Mouse (Mus musculus) kidney, embryonic 15.5 days (tissue): ENCODE data around the gene B3galnt2. TPM values are rescaled to one million over a fixed set of nuclear protein-coding genes. Genes with fewer than 3 reads are reported as not detected.
"Not testable (repeated sequence)": the region's sequence is repeated elsewhere in the genome, so short reads cannot be mapped to it uniquely, and the experiment has no call there.

ENCODE experiments used
- ATAC-seq: fragments of 200-750 bp; cut with Nextera tagmentation; replicated peaks from 2 replicates; pipeline ENCODE4 v1.8.0; 2017; ENCODE audit warnings: moderate TSS enrichment; ENCODE audit not compliant: low FRiP score
- H3K27ac ChIP-seq: fragments of 300-500 bp; sonication (generic); 2 replicates; pipeline ENCODE4 v1.5.1; 2015; ENCODE audit warnings: mild to moderate bottlenecking, inconsistent platforms
- H3K27me3 ChIP-seq: fragments of 300-500 bp; sonication (generic); 2 replicates; pipeline ENCODE4 v1.6.1; 2015; ENCODE audit warnings: inconsistent platforms
- H3K36me3 ChIP-seq: fragments of 300-500 bp; sonication (generic); 2 replicates; pipeline ENCODE4 v1.6.1; 2015; ENCODE audit warnings: inconsistent platforms
- H3K4me1 ChIP-seq: fragments of 300-500 bp; sonication (generic); 2 replicates; pipeline ENCODE4 v1.6.1; 2015; ENCODE audit warnings: inconsistent platforms
- H3K4me2 ChIP-seq: fragments of 300-500 bp; sonication (generic); 2 replicates; pipeline ENCODE4 v1.6.1; 2015; ENCODE audit warnings: moderate library complexity, mild to moderate bottlenecking, inconsistent platforms
- H3K4me3 ChIP-seq: fragments of 300-500 bp; sonication (generic); replicated peaks from 2 replicates; pipeline ENCODE4 v1.5.1; 2015; ENCODE audit warnings: mild to moderate bottlenecking, inconsistent platforms
- H3K9ac ChIP-seq: fragments of 300-500 bp; sonication (generic); 2 replicates; pipeline ENCODE4 v1.6.1; 2015; ENCODE audit warnings: mild to moderate bottlenecking, inconsistent platforms
- H3K9me3 ChIP-seq: fragments of 300-500 bp; sonication (generic); replicated peaks from 2 replicates; pipeline ENCODE4 v1.6.1; 2016; ENCODE audit warnings: inconsistent platforms
- WGBS: fragments of 180-500 bp; shearing (Covaris S2); methylation state at CpG from one replicate; pipeline ENCODE4 v1.1.7; 2015; ENCODE audit warnings: mixed read lengths; 5-methylcytosine and 5-hydroxymethylcytosine counted together
- polyA plus RNA-seq: library from polyadenylated mRNA; unstranded; fragments of >200 nt; fragmentation: Nextera tagmentation; extraction: Ambion mirVana; gene quantifications from 2 replicates; pipeline ENCODE4 v1.2.1, GENCODE M21; 2015

Gene B3galnt2
- polyA plus RNA-seq, 1 experiment from 2014 or later: 39.6 TPM

DNA sequence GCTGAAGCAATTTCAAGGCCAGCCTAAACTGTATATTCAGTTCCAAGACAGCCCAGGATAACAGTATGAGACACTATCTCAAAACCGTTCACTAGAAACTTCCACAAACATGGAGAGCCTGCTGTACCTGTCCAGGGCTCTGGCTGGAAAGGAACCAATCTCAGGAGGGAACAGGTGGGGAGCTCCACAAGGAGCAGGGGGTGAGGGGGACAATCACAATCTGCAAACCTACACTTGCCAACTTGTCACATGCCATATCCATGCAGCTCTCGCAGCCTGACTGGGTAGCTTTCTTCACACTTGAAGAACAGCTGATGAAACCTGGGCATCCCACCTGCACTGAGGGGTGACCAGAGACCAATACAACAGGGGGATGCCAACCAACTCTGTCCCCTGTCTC, 59.7 kb downstream of the B3galnt2 start:
- ATAC-seq: no peak
- WGBS: 92% methylated on average over 2 of the region's 2 CpGs
- Histone ChIP-seq H3K4me1 (no peaks in the 10 kb centered on the region), H3K9ac (no peak overlapping the region), H3K27me3 (no peaks in the 10 kb centered on the region), H3K36me3 (peaks cover 78% of the 10 kb centered on the region), H3K4me3 (no peak overlapping the region), H3K27ac (no peak overlapping the region), H3K9me3 (no peaks in the 10 kb centered on the region), H3K4me2 (no peak overlapping the region)

DNA sequence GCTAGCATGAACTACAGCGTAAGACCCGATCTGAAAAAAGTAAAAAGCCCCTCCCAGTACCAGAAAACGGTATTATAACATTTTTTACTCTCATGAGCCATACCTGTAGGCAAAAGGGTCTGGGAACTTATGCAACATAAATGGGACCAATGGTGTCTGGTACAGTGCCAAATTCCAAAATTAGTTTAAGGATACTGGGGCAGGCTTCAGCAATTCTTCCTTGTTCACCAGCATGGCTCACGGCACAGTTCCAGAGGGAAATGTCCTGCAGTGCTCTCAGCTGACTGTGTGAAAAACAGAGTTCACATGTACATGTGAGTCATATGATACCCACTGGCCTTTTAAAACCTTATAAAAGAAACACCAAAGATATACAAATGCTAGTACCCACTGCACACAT, 60.3 kb downstream of the B3galnt2 start:
- Histone ChIP-seq H3K4me1 (no peaks in the 10 kb centered on the region), H3K27me3 (no peaks in the 10 kb centered on the region), H3K27ac (no peak overlapping the region), H3K4me3 (no peak overlapping the region), H3K9me3 (no peaks in the 10 kb centered on the region), H3K36me3 (peaks cover 79% of the 10 kb centered on the region), H3K9ac (no peak overlapping the region), H3K4me2 (no peak overlapping the region)
- ATAC-seq: no peak
- whole genome bisulfite sequencing: 89% methylated on average over 4 of the region's 4 CpGs

DNA sequence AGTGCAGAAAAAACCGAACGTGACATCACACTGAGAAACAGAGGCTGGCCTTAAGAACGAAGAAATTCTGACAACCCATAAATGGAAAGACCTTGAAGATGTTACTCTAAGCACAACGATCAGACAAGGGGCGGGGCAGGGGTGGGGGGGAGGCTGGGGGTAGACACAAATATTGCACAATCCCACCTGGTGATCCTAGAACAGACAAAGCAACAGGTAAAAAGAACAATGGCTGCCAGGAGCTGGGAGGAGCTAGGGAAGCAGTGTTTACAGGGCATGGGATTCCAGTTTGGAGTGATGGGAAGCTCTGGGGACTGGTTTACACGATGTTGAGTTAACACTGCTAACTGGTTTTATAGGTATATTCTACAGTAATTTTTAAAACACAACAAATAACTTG, 61.3 kb downstream of the B3galnt2 start:
- 92% methylated on average over 6 of the region's 6 CpGs for WGBS
- Histone ChIP-seq H3K27ac (no peak overlapping the region), H3K4me1 (no peaks in the 10 kb centered on the region)

DNA sequence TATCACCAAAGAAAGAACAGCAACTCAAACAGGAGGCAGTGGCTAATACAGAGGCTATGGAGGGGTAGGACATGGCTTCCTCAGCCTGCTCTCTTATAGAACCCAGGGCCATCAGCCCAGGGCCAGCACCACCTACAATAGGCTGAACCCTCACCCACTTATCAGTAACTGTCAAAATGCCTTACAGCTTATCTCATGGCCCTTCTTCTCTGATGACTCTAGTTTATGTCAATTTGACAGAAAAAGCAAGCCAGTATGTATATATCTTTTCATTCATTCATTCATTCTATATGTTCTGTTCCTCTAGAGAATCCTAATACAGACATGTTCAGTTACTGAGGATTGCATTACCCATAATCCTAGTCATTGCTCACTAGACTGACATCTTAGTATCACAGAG, 64.0 kb downstream of the B3galnt2 start:
- H3K36me3 ChIP-seq: peaks cover 51% of the 10 kb centered on the region
- H3K4me1 ChIP-seq: no peaks in the 10 kb centered on the region
- H3K4me3 ChIP-seq: no peak overlapping the region
- no peak overlapping the region for H3K27ac ChIP-seq
- no peak overlapping the region for H3K4me2 ChIP-seq
- ATAC-seq: no peak
- H3K9ac ChIP-seq: no peak overlapping the region
- H3K27me3 ChIP-seq: no peaks in the 10 kb centered on the region
- H3K9me3 ChIP-seq: no peaks in the 10 kb centered on the region

More for the DNA sequence above, 61.3 kb downstream of the B3galnt2 start:
- no peak for ATAC-seq
- Histone ChIP-seq H3K9ac (no peak overlapping the region), H3K27me3 (no peaks in the 10 kb centered on the region), H3K4me3 (no peak overlapping the region), H3K9me3 (no peaks in the 10 kb centered on the region), H3K4me2 (no peak overlapping the region), H3K36me3 (peaks cover 73% of the 10 kb centered on the region)

DNA sequence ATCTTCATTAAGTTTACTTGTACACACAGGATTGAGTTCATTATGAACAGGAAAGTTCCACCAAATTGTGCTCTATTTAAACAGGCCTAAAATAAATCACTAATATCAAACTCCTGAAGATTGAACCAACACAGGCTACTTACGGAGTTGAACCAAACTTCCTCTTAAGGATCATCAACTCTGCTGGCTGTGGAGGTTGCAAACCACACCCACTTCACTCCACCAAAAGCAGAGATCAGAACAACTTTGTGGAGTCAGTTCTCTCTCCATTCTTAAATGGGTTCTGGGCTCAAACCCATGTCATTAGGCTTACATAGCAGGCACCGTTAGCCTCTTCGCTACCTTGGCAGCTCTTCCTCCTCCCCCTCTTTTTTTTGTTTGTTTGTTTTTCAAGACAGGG, 64.6 kb downstream of the B3galnt2 start:
- Histone ChIP-seq H3K9ac (no peak overlapping the region), H3K4me1 (no peaks in the 10 kb centered on the region), H3K27ac (no peak overlapping the region), H3K36me3 (peaks cover 45% of the 10 kb centered on the region), H3K4me2 (no peak overlapping the region), H3K9me3 (no peaks in the 10 kb centered on the region), H3K27me3 (no peaks in the 10 kb centered on the region), H3K4me3 (no peak overlapping the region)
- 87% methylated on average over 3 of the region's 3 CpGs for WGBS
- no peak for ATAC-seq

DNA sequence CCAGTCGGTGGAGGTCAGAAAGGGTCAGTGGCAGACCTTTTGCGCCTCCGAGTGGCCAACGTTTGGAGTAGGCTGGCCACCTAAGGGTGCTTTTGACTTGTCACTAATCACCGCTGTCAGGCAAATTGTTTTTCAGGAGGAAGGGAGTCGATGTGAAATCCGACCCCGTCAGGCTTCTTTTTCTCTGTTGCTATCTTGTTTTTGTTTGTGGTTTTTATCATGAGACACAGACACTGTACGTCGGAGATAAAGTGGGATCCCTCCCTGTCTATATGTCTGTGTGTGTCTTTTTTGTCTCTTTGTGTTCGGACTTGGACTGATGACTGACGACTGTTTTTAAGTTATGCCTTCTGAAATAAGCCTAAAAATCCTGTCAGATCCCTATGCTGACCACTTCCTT, 67.1 kb downstream of the B3galnt2 start:
- not testable (repeated sequence) for H3K27ac ChIP-seq, H3K4me1 ChIP-seq, H3K4me2 ChIP-seq, H3K9me3 ChIP-seq, ATAC-seq, H3K9ac ChIP-seq, H3K27me3 ChIP-seq, H3K4me3 ChIP-seq
- H3K36me3 ChIP-seq: peaks cover 25% of the 10 kb centered on the region
- WGBS: 53% methylated on average over 11 of the region's 12 CpGs

DNA sequence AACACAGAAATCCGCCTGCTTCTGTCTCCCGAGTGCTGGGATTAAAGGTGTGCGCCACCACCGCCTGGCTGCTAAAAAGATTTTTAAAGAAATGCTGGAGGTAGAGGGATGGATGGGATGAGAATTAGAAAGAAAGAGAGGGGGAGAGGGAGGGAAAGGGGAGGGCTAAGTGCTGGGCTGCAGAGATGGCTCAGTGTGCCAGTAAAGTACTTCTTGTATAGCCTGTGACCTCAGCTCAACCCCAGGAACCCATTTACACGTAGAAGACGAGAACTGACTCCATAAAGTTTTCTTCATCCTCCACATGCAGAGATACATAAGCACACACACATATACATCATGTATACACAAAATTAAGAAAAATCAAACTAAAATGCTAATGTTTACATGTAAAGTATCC, 71.3 kb downstream of the B3galnt2 start:
- H3K36me3 ChIP-seq: peaks cover 30% of the 10 kb centered on the region
- H3K9ac ChIP-seq: no peak overlapping the region
- WGBS: 93% methylated on average over 6 of the region's 6 CpGs
- H3K4me2 ChIP-seq: no peak overlapping the region
- H3K4me3 ChIP-seq: no peak overlapping the region
- H3K27ac ChIP-seq: no peak overlapping the region
- H3K4me1 ChIP-seq: no peaks in the 10 kb centered on the region
- ATAC-seq: no peak
- H3K27me3 ChIP-seq: no peaks in the 10 kb centered on the region
- H3K9me3 ChIP-seq: no peaks in the 10 kb centered on the region

DNA sequence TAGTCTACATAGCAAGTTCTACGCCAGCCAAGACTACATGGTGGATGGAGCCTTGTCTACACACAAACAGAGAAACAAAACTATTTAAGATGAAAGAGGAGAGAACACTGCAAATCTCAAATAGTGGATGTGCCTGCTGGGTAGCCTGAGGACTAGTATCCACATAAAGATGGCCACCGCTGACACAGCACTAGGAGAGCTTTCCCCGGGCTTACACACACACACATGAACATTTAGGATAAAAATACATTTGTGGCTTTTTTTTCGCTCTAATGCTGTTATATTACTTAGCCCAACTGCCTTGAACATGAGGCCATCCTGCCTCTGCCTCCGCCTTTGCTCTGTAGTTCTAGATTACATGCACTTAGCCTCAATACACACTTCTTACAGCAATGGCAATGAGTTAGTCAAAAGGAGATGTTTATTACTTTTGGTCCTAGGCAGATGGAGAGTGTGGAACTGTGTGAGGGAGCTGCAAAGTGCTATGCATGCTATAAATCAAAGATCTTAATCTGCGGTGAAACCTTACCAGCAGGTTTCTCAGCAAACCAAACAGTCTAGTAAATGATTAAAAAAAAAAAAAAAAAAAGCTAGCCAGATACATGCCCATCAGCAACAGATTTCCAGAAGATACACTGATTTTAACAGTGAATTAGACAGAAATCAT, 72.0 kb downstream of the B3galnt2 start:
- H3K4me2 ChIP-seq: no peak overlapping the region
- no peak overlapping the region for H3K27ac ChIP-seq
- ATAC-seq: no peak
- WGBS: 81% methylated on average over 6 of the region's 6 CpGs
- H3K9me3 ChIP-seq: no peaks in the 10 kb centered on the region
- no peak overlapping the region for H3K4me3 ChIP-seq
- H3K27me3 ChIP-seq: no peaks in the 10 kb centered on the region
- H3K4me1 ChIP-seq: no peaks in the 10 kb centered on the region
- no peak overlapping the region for H3K9ac ChIP-seq
- peaks cover 32% of the 10 kb centered on the region for H3K36me3 ChIP-seq

DNA sequence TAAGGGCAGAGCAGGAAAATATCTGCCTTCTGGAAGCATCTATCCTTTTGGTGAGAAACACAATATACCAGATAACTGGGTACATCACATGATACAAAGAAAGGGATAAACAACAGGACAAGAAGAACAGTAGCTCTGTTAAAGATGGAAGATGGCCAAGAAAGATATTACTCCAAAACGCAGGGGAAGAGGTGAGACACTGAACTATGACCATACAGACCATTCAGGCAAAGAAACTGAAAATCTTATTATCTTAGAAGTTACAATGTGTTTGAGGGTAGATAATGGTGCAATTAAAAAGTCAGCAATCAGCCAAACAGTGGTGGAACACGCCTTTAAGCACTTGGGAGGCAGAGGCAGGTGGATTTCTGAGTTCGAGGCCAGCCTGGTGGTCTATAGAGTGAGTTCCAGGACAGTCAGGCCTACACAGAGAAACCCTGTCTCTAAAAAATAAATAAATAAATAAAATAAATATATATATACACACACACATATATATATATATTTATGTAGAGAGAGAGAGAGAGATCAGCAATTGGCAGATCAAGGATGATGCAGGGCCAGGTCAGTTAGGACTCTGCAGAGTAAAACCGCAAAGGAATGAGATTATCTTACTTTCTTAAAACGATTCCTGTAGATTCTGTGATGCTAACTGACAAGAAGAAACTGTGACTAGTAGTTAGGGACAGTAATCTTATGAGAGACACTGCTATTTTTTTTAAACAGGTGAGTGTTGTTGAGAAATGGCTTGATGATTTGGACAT, 79.2 kb downstream of the B3galnt2 start:
- 85% methylated on average over 5 of the region's 5 CpGs for WGBS
- no peak overlapping the region for H3K4me3 ChIP-seq
- no peak overlapping the region for H3K27ac ChIP-seq
- ATAC-seq: no peak; the same call in 1 of the 2 replicates
- no peaks in the 10 kb centered on the region for H3K9me3 ChIP-seq
- H3K36me3 ChIP-seq: peaks cover 15% of the 10 kb centered on the region
- 0 out of 2 replicates have a peak, but pooled peaks cover 3% of the 10 kb centered on the region for H3K4me1 ChIP-seq
- no peak overlapping the region for H3K9ac ChIP-seq
- H3K4me2 ChIP-seq: no peak overlapping the region
- no peaks in the 10 kb centered on the region for H3K27me3 ChIP-seq

DNA sequence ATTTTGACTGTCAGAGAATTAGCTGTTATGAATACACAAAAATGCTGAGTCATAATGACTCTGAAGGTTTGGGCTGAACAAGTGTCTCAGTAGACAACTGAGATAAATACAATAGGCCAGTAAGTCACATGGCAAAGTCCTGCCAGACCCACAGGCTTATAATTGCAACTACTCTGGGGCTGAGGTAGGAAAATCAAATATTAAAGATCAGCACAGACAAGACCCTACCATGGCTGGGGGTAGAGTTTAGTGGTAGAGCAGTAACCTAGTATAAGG, 79.7 kb downstream of the B3galnt2 start:
- H3K4me1 ChIP-seq: peaks cover 8% of the 10 kb centered on the region; the same call in 1 of the 2 replicates
- no peak for ATAC-seq
- no peak overlapping the region for H3K4me3 ChIP-seq
- H3K36me3 ChIP-seq: peaks cover 12% of the 10 kb centered on the region
- H3K27ac ChIP-seq: no peak overlapping the region
- no peaks in the 10 kb centered on the region for H3K27me3 ChIP-seq
- no peak overlapping the region for H3K9ac ChIP-seq
- H3K9me3 ChIP-seq: no peaks in the 10 kb centered on the region
- H3K4me2 ChIP-seq: no peak overlapping the region

DNA sequence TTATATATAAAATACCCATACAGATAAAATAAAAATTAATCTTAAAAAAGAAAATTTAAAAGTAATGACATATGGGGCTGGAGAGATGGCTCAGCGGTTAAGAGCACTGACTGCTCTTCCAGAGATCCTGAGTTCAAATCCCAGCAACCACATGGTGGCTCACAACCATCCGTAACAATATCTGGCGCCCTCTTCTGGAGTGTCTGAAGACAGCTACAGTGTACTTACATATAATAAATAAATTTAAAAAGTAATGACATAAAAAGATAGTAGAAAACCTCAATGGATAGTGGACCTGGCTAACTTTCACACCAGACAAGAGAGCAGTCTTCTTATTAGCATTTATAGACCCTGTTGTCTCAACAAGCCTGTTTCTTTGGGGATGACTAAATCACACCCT, 81.1 kb downstream of the B3galnt2 start:
- H3K4me3 ChIP-seq, H3K4me2 ChIP-seq, H3K9ac ChIP-seq, ATAC-seq, H3K9me3 ChIP-seq, H3K27ac ChIP-seq, H3K36me3 ChIP-seq, H3K27me3 ChIP-seq: not testable (repeated sequence)
- peaks cover 11% of the 10 kb centered on the region for H3K4me1 ChIP-seq
- WGBS: 89% methylated on average over 3 of the region's 3 CpGs

DNA sequence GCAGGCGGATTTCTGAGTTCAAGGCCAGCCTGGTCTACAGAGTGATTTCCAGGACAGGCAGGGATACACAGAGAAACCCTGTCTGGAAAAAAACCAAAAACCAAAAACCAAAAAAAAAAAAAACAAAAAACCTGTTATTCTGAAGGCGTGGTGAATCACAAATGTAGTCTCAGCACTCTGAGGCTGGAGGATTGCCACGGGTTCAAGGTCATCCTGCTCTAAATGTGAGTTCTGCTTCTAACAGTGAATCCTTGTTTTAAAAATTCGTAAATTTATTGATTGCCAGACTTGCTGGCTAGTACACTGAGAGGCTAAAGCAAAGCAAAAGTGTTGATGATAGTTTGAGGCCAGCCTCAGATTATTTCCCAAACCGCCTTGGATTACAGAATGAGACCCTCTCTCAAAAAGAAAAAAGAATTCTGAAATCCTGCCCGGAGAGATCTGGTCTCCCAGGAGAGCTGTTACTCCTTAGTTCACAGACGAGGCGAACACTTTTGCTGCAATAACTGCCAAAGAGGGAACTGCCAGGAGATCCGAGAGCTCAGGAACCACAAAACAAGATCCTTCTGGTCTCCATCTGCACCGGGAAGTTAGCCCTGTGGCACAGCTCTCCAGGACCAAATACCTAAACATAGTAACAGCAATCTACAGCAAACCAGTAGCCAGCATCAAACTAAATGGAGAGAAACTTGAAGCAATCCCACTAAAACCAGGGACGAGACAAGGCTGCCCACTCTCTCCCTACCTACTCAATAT, 81.8 kb downstream of the B3galnt2 start:
- Histone ChIP-seq H3K4me3 (no peak overlapping the region), H3K4me2 (no peak overlapping the region), H3K9me3 (no peaks in the 10 kb centered on the region), H3K4me1 (peaks cover 15% of the 10 kb centered on the region), H3K36me3 (peaks cover 7% of the 10 kb centered on the region; the same call in 1 of the 2 replicates), H3K27ac (no peak overlapping the region), H3K27me3 (no peaks in the 10 kb centered on the region), H3K9ac (no peak overlapping the region)
- WGBS: 87% methylated on average over 11 of the region's 11 CpGs
- ATAC-seq: no peak
